Mouse (Mus musculus): Measurements from ENCODE around the gene Elovl7. TPM values are rescaled to one million over a fixed set of nuclear protein-coding genes. Genes with fewer than 3 reads are reported as not detected.

Elovl7 gene
- total RNA-seq, 1 experiment, result 1.4 TPM

DNA sequence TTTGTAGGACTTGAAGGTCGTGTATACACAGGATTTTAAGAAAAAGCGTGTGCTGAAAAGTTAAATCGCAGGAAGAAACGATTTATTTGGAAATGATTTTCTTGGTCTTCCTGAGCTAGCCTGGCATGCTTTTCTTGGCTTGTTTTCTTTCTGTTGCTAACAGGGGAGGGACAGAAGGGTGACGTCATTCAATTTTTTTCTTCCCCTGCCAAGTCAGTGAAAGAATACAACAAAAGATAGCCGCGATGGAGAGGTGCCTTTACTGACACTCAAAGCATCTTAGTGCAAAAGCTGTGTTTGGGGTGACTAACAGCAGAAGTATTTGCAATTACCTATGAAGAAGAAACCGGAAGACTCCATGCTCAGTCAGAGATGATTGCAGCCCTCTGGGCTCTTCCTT is 48.8 kb downstream of the Elovl7 start:
- in situ Hi-C loops (cut with MboI; ENCODE audit: low sequenced_read_pairs in 2 of 2, unreplicated experiment in 2 of 2), result no loop called here
- TF ChIP-seq HCFC1 (IDR thresholded peaks at IDR 0.05; ENCODE audit: borderline replicate concordance, insufficient read depth, low read length), result no peak
- TF ChIP-seq MAFK (IDR thresholded peaks at IDR 0.05; ENCODE audit: insufficient read depth, low read depth, low read length), result no peak
- no peak for TF ChIP-seq CHD2 (IDR thresholded peaks at IDR 0.05; ENCODE audit: low read depth, low read length)
- no peak for TF ChIP-seq ZC3H11A (IDR thresholded peaks at IDR 0.05; ENCODE audit: borderline replicate concordance, low read depth, low read length)
- TF ChIP-seq ZNF384 (IDR thresholded peaks at IDR 0.05; ENCODE audit: low read depth, low read length), result no peak

DNA sequence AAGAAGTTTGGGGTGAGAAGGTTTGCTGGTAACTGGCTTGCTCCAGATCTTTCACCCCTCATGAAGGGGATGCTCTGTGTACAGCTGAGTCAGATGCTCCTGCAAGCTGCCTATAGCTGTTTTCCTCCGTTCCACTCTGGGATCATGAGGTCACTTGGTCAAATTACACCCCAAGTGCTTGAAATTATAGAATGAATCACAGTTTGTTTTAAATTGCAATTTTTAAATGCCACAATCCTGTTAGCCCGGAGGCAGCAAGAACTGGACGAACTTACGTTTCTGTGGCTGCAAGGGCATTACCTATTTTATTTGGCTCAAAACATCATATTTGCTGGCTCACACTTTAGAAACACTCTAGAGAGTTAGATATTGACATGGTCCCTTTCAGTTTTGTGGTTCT is 51.2 kb downstream of the Elovl7 start:
- in situ Hi-C loops (cut with MboI; ENCODE audit: low sequenced_read_pairs in 2 of 2, unreplicated experiment in 2 of 2), result no loop called here
- no peaks in the 10 kb centered on the region for H3K9me3 ChIP-seq (ENCODE audit: control insufficient read depth, insufficient read depth, low read depth, low read length)
- H3K4me3 ChIP-seq (ENCODE audit: insufficient read depth in 1 of 2, low read depth in 1 of 2, low read length in 2 of 2, poor library complexity in 1 of 2, severe bottlenecking in 1 of 2), result no peak overlapping the region
- TF ChIP-seq ZC3H11A (IDR thresholded peaks at IDR 0.05; ENCODE audit: borderline replicate concordance, low read depth, low read length), result no peak
- no peak for TF ChIP-seq ZNF384 (IDR thresholded peaks at IDR 0.05; ENCODE audit: low read depth, low read length)
- no peak for TF ChIP-seq MAFK (IDR thresholded peaks at IDR 0.05; ENCODE audit: insufficient read depth, low read depth, low read length)
- TF ChIP-seq HCFC1 (IDR thresholded peaks at IDR 0.05; ENCODE audit: borderline replicate concordance, insufficient read depth, low read length), result no peak
- TF ChIP-seq CHD2 (IDR thresholded peaks at IDR 0.05; ENCODE audit: low read depth, low read length), result no peak
- no peak for DNase-seq (ENCODE audit: low read depth, low spot score)
- H3K36me3 ChIP-seq (ENCODE audit: control insufficient read depth, insufficient read depth, low read length, poor library complexity, severe bottlenecking), result no peaks in the 10 kb centered on the region
- no peak overlapping the region for H3K27ac ChIP-seq (ENCODE audit: insufficient read depth, low read depth, low read length, poor library complexity, severe bottlenecking)
- H3K4me1 ChIP-seq (ENCODE audit: control insufficient read depth in 2 of 2, insufficient read depth in 2 of 2, low read length in 2 of 2, poor library complexity in 1 of 2), result no peaks in the 10 kb centered on the region
- H3K9ac ChIP-seq (ENCODE audit: insufficient read depth, low read depth, low read length, poor library complexity, severe bottlenecking), result no peak overlapping the region

More for the DNA sequence above, 48.8 kb downstream of the Elovl7 start:
- DNase-seq (ENCODE audit: low read depth, low spot score), result no peak
- H3K27ac ChIP-seq (ENCODE audit: insufficient read depth, low read depth, low read length, poor library complexity, severe bottlenecking), result no peak overlapping the region
- no peak overlapping the region for H3K4me3 ChIP-seq (ENCODE audit: insufficient read depth in 1 of 2, low read depth in 1 of 2, low read length in 2 of 2, poor library complexity in 1 of 2, severe bottlenecking in 1 of 2)
- H3K4me1 ChIP-seq (ENCODE audit: control insufficient read depth in 2 of 2, insufficient read depth in 2 of 2, low read length in 2 of 2, poor library complexity in 1 of 2), result no peaks in the 10 kb centered on the region
- H3K36me3 ChIP-seq (ENCODE audit: control insufficient read depth, insufficient read depth, low read length, poor library complexity, severe bottlenecking), result no peaks in the 10 kb centered on the region
- no peak overlapping the region for H3K9ac ChIP-seq (ENCODE audit: insufficient read depth, low read depth, low read length, poor library complexity, severe bottlenecking)
- no peaks in the 10 kb centered on the region for H3K9me3 ChIP-seq (ENCODE audit: control insufficient read depth, insufficient read depth, low read depth, low read length)

DNA sequence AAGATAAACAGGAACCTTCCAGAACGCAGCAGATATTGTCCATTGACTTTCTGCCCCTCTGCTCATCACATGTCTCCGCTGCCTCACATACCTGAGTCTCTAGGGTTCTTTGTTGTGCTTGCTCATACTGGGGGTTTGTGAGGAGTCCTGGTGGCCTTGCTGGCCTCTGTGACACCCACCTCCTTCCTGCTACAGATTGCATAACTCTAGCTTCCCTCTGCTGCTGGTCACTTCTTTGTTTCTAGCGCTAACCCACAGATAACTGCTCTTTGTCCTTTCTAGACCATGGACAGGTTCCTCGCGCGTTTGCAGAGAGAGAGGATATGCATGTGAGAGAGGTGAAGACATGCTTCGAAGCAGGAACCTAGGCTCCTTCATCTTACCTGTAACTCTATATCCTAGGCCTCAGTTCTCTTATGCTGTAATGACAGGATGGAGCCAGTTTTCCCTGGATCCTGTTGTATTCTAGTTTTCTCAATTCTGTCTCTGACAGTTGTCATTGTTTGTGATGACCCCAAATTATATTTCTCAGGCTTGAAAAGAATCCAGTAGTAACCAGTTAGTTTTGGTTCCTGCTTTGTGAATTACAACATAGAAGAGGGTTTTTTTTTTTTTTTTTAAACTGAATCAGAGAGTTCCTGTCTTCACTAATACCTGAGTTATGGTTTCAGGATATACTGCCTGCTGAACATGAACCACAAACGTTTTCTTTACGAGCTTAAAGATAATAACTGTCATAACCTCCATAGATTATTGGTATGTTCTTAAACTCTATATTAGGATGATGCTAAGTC is 53.8 kb downstream of the Elovl7 start:
- in situ Hi-C loops (cut with MboI; ENCODE audit: low sequenced_read_pairs in 2 of 2, unreplicated experiment in 2 of 2), result no loop called here
- Histone ChIP-seq H3K9me3 (ENCODE audit: control insufficient read depth, insufficient read depth, low read depth, low read length) (no peaks in the 10 kb centered on the region), H3K9ac (ENCODE audit: insufficient read depth, low read depth, low read length, poor library complexity, severe bottlenecking) (no peak overlapping the region), H3K4me1 (ENCODE audit: control insufficient read depth in 2 of 2, insufficient read depth in 2 of 2, low read length in 2 of 2, poor library complexity in 1 of 2) (no peaks in the 10 kb centered on the region), H3K27ac (ENCODE audit: insufficient read depth, low read depth, low read length, poor library complexity, severe bottlenecking) (no peak overlapping the region), H3K36me3 (ENCODE audit: control insufficient read depth, insufficient read depth, low read length, poor library complexity, severe bottlenecking) (no peaks in the 10 kb centered on the region), H3K4me3 (ENCODE audit: insufficient read depth in 1 of 2, low read depth in 1 of 2, low read length in 2 of 2, poor library complexity in 1 of 2, severe bottlenecking in 1 of 2) (no peak overlapping the region)
- DNase-seq (ENCODE audit: low read depth, low spot score), result no peak
- no peak for TF ChIP-seq CHD2 (IDR thresholded peaks at IDR 0.05; ENCODE audit: low read depth, low read length)
- TF ChIP-seq HCFC1 (IDR thresholded peaks at IDR 0.05; ENCODE audit: borderline replicate concordance, insufficient read depth, low read length), result no peak
- TF ChIP-seq ZC3H11A (IDR thresholded peaks at IDR 0.05; ENCODE audit: borderline replicate concordance, low read depth, low read length), result no peak
- no peak for TF ChIP-seq ZNF384 (IDR thresholded peaks at IDR 0.05; ENCODE audit: low read depth, low read length)
- TF ChIP-seq MAFK (IDR thresholded peaks at IDR 0.05; ENCODE audit: insufficient read depth, low read depth, low read length), result no peak

DNA sequence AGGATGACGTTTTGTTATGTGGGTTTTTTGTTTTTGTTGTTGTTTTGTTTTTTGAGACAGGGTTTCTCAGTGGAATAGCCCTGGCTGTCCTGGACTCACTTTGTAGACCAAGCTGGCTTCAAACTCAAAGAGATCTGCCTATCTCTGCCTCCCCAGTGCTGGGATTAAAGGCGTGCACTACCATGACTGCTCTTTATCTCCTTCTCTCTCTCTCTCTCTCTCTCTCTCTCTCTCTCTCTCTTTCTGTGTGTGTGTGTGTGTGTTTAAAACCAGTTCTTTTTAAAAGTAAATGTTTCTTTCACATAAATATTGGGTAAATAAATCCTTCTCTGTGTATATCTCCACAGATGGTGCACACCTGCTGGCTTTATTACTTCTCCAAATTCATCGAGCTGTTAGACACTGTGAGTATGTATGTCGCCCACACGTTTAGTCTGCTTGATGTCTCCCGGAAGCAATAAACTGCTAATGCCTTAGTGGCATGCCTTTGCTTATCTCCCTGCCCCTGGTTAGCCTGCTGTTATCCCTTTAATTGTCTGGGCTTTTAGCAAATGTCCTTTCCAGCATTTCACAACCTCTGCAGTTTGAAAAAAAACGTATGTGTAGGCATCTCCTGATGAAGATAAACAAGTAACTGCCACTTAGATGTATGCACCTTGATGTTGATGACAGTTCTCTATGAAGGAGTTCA is 57.4 kb downstream of the Elovl7 start:
- Histone ChIP-seq H3K9me3 (ENCODE audit: control insufficient read depth, insufficient read depth, low read depth, low read length) (no peaks in the 10 kb centered on the region), H3K4me1 (ENCODE audit: control insufficient read depth in 2 of 2, insufficient read depth in 2 of 2, low read length in 2 of 2, poor library complexity in 1 of 2) (no peaks in the 10 kb centered on the region; a peak in 1 of 4 replicates), H3K27ac (ENCODE audit: insufficient read depth, low read depth, low read length, poor library complexity, severe bottlenecking) (no peak overlapping the region), H3K9ac (ENCODE audit: insufficient read depth, low read depth, low read length, poor library complexity, severe bottlenecking) (no peak overlapping the region), H3K36me3 (ENCODE audit: control insufficient read depth, insufficient read depth, low read length, poor library complexity, severe bottlenecking) (no peaks in the 10 kb centered on the region), H3K4me3 (ENCODE audit: insufficient read depth in 1 of 2, low read depth in 1 of 2, low read length in 2 of 2, poor library complexity in 1 of 2, severe bottlenecking in 1 of 2) (no peak overlapping the region)
- TF ChIP-seq ZNF384 (IDR thresholded peaks at IDR 0.05; ENCODE audit: low read depth, low read length) (no peak), CHD2 (IDR thresholded peaks at IDR 0.05; ENCODE audit: low read depth, low read length) (no peak), ZC3H11A (IDR thresholded peaks at IDR 0.05; ENCODE audit: borderline replicate concordance, low read depth, low read length) (no peak), HCFC1 (IDR thresholded peaks at IDR 0.05; ENCODE audit: borderline replicate concordance, insufficient read depth, low read length) (no peak), MAFK (IDR thresholded peaks at IDR 0.05; ENCODE audit: insufficient read depth, low read depth, low read length) (no peak)
- no peak for DNase-seq (ENCODE audit: low read depth, low spot score)
- in situ Hi-C loops (cut with MboI; ENCODE audit: low sequenced_read_pairs in 2 of 2, unreplicated experiment in 2 of 2), result no loop called here
